Mouse (Mus musculus) kidney, adult 11 months (tissue): ENCODE measurements around the gene Olfr681.
"Not testable (repeated sequence)": the region's sequence is repeated elsewhere in the genome, so short reads cannot be mapped to it uniquely, and the experiment has no call there.

Source experiments
- DNase-seq: peaks from one replicate; pipeline ENCODE4 v3.0.0; 2022

The Olfr681 gene

DNA sequence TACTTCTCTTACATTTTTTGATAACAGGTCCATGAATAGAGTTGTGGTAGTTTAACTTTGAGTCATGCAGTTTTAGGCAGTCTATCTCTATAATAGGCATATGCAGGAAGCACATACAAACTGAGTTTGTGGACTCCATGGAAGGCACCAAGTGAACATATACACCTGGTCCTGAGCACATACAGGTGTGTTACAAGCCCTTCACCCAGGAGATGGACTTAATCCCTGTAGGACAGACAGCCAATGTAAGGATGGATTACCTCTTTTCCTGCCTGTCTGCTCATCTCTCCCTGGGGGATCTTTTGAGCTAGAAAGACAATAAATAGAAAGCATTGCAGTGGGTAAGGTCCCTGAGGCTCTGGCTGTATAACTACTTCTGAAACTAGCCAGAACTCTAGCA, at the start of gene Olfr681:
Olfr681 (plus strand) TSS at position 301 of the 400 bp plus-strand sequence.
- no peak for DNase-seq

DNA sequence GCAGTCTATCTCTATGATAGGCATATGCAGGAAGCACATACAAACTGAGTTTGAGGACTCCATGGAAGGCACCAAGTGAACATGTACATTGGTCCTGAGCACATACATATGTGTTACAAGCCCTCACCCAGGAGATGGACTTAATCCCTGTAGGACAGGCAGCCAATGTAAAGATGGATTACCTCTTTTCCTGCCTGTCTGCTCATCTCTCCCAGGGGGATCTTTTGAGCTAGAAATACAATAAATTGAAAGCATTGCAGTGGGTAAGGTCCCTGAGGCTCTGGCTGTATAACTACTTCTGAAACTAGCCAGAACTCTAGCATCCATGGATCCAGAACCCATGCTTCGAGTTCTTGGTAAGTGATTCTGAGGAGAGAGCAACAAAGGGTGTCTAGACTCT, 35.7 kb upstream of the Olfr681 start, which contains the start of gene Olfr679:
Olfr679 (plus strand) TSS at position 301 of the 400 bp plus-strand sequence.
- no peak for DNase-seq

- DNase-seq: not testable (repeated sequence)
Observed at GRCm38 (mm10) chr7:105092717-105093116, 23.9 kb upstream of the Olfr681 start, which contains the start of gene Olfr680-ps1. Gene Olfr680-ps1, minus strand, starts transcription at chr7:105092817.

GRCm38 (mm10) chr7:105141275-105141674, 24.6 kb downstream of the Olfr681 start:
- DNase-seq: no peak

- no peak for DNase-seq
Observed at GRCm38 (mm10) chr7:105146912-105147311, 30.3 kb downstream of the Olfr681 start, which contains the start of gene Olfr683. Gene Olfr683, minus strand, starts transcription at chr7:105147012.

DNA sequence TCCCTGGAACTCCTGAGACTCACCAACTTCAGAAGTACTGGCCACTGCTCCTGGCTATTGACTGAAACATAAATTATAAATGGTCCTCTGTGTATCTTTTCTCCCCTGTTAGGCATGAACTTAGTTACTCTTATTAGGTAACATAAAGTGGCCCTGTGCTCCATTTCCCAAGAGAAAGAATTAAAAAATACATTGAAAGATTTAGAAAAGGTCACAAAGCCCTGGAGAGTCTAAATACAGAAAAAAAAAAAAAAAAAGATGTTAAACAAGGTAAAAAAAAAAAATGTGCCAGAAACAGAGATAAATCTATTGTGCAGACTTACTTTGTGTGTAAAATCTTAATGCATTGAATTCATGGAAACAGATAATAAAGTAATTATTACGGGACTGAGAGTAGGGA, 46.9 kb downstream of the Olfr681 start, which contains the start of gene Olfr684:
Olfr684 (minus strand) TSS at position 101 of the 400 bp plus-strand sequence.
- DNase-seq: no peak

- DNase-seq: no peak
Observed at GRCm38 (mm10) chr7:105170773-105171172, 54.1 kb downstream of the Olfr681 start.
